Mouse (Mus musculus) cerebellum, adult 2 months (tissue): ENCODE data around the gene Dnajb12.

Source experiments
- CTCF ChIP-seq: fragments of 200-500 bp; IDR thresholded peaks from 2 replicates; pipeline ENCODE4 v1.5.1; 2011; ENCODE audit warnings: low read depth, mild to moderate bottlenecking, control low read depth, low read length, moderate library complexity, borderline replicate concordance; ENCODE audit not compliant: insufficient read depth
- POLR2A ChIP-seq: fragments of 200-500 bp; IDR thresholded peaks from 2 replicates; pipeline ENCODE4 v1.6.1; 2011; ENCODE audit warnings: low read length, control low read depth, borderline replicate concordance; ENCODE audit not compliant: insufficient read depth

GRCm38 (mm10) chr10:59848079-59848877 is 31.1 kb upstream of the Dnajb12 start:
- TF ChIP-seq CTCF: no peak
- no peak for TF ChIP-seq POLR2A
